Mouse (Mus musculus) liver, embryonic 11.5 days (tissue): Measurements from ENCODE around the gene Chrd. TPM values are rescaled to one million over a fixed set of nuclear protein-coding genes. Genes with fewer than 3 reads are reported as not detected.

Source experiments
- ATAC-seq: fragments of 200-750 bp; cut with Nextera tagmentation; replicated peaks from 2 replicates; pipeline ENCODE4 v1.8.0; 2017; ENCODE audit warnings: moderate number of reproducible peaks, mild to moderate bottlenecking, moderate TSS enrichment, moderate library complexity; ENCODE audit not compliant: low FRiP score
- DNase-seq: peaks from one replicate; pipeline ENCODE4 v3.0.0-alpha.2; 2017; ENCODE audit warnings: low spot score
- H3K27ac ChIP-seq: fragments of 300-500 bp; sonication (generic); 2 replicates; pipeline ENCODE4 v1.5.1; 2014; ENCODE audit warnings: mild to moderate bottlenecking, low read depth, low read length, control low read depth
- H3K27me3 ChIP-seq: fragments of 300-500 bp; sonication (generic); replicated peaks from 2 replicates; pipeline ENCODE4 v1.6.1; 2014; ENCODE audit warnings: low read length, mixed read lengths; ENCODE audit not compliant: control insufficient read depth, insufficient read depth
- H3K36me3 ChIP-seq: fragments of 300-500 bp; sonication (generic); 2 replicates; pipeline ENCODE4 v1.6.1; 2014; ENCODE audit warnings: mild to moderate bottlenecking, low read length, moderate library complexity, mixed read lengths; ENCODE audit not compliant: control insufficient read depth, insufficient read depth
- H3K4me1 ChIP-seq: fragments of 300-500 bp; sonication (generic); replicated peaks from 2 replicates; pipeline ENCODE4 v1.6.1; 2014; ENCODE audit warnings: low read length, mixed read lengths; ENCODE audit not compliant: control insufficient read depth, insufficient read depth
- H3K4me2 ChIP-seq: fragments of 300-500 bp; sonication (generic); 2 replicates; pipeline ENCODE4 v1.6.1; 2014; ENCODE audit warnings: mild to moderate bottlenecking, control low read depth, moderate library complexity
- H3K4me3 ChIP-seq: fragments of 300-500 bp; sonication (generic); 2 replicates; pipeline ENCODE4 v1.5.1; 2014; ENCODE audit warnings: low read depth, low read length, control low read depth
- H3K9ac ChIP-seq: fragments of 300-500 bp; sonication (generic); 2 replicates; pipeline ENCODE4 v1.6.1; 2014; ENCODE audit warnings: low read depth, low read length, control low read depth
- H3K9me3 ChIP-seq: fragments of 300-500 bp; sonication (generic); 2 replicates; pipeline ENCODE4 v1.6.1; 2016; ENCODE audit warnings: low read length, inconsistent platforms, mixed read lengths; ENCODE audit not compliant: control insufficient read depth
- WGBS: fragments of 180-500 bp; shearing (Covaris S2); extraction: QIAGEN DNeasy Blood & Tissue Kit; methylation state at CpG from one replicate; pipeline ENCODE4 v1.1.7; 2014; 5-methylcytosine and 5-hydroxymethylcytosine counted together
- polyA plus RNA-seq: library from polyadenylated mRNA; unstranded; fragments of >200 nt; fragmentation: Nextera tagmentation; extraction: Ambion mirVana; gene quantifications from 2 replicates; pipeline ENCODE4 v1.2.1, GENCODE M21; 2014

The Chrd gene
- polyA plus RNA-seq, 1 experiment from 2014 or later, result 0.93 TPM

- Histone ChIP-seq H3K27ac (no peak overlapping the region), H3K9me3 (no peaks in the 10 kb centered on the region), H3K36me3 (no peaks in the 10 kb centered on the region), H3K4me2 (no peak overlapping the region), H3K4me1 (peaks cover 3% of the 10 kb centered on the region; the same call in 1 of the 2 replicates), H3K9ac (no peak overlapping the region), H3K27me3 (peaks cover 56% of the 10 kb centered on the region), H3K4me3 (no peak overlapping the region)
- DNase-seq (no peak), ATAC-seq (no peak)
- 58% methylated on average over 5 of the region's 5 CpGs for WGBS
These were observed 2.7 kb downstream of the Chrd start for GRCm38 (mm10) chr16:20735651-20736050.

GRCm38 (mm10) chr16:20736168-20736567 is 3.2 kb downstream of the Chrd start:
- Histone ChIP-seq H3K4me1 (peaks cover 3% of the 10 kb centered on the region; the same call in 1 of the 2 replicates), H3K4me3 (no peak overlapping the region), H3K4me2 (no peak overlapping the region), H3K9me3 (no peaks in the 10 kb centered on the region), H3K36me3 (no peaks in the 10 kb centered on the region), H3K27ac (no peak overlapping the region), H3K27me3 (peaks cover 52% of the 10 kb centered on the region), H3K9ac (no peak overlapping the region)
- 76% methylated on average over 7 of the region's 7 CpGs for WGBS
- DNase-seq (no peak), ATAC-seq (no peak)

DNA sequence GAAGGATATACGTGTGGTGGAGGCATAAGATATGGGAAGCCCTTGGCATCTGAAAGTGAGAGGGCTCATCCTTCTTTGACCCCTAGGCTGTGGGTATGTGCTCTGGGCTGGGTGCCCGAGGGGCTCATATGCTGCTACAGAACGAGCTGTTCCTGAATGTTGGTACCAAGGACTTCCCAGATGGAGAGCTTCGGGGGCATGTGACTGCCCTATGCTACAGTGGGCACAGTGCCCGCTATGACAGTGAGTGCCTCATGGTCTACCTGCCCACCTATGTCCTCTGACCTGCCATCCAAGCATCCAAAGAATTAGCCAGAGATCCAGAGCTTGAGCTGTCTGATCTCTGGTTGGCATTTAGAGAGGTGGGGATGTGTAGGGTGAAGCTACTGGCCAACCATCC is 3.9 kb downstream of the Chrd start:
- H3K4me2 ChIP-seq, result no peak overlapping the region
- DNase-seq (no peak), ATAC-seq (no peak)
- H3K9me3 ChIP-seq, result no peaks in the 10 kb centered on the region
- 82% methylated on average over 5 of the region's 5 CpGs for WGBS
- no peak overlapping the region for H3K4me3 ChIP-seq
- peaks cover 1% of the 10 kb centered on the region; the same call in 1 of the 2 replicates for H3K4me1 ChIP-seq
- H3K9ac ChIP-seq, result no peak overlapping the region
- H3K36me3 ChIP-seq, result no peaks in the 10 kb centered on the region
- peaks cover 46% of the 10 kb centered on the region for H3K27me3 ChIP-seq
- H3K27ac ChIP-seq, result no peak overlapping the region

GRCm38 (mm10) chr16:20739845-20740244 is 6.9 kb downstream of the Chrd start:
- no peak overlapping the region for H3K27ac ChIP-seq
- no peaks in the 10 kb centered on the region for H3K9me3 ChIP-seq
- H3K9ac ChIP-seq, result no peak overlapping the region
- H3K4me3 ChIP-seq, result no peak overlapping the region
- no peaks in the 10 kb centered on the region for H3K4me1 ChIP-seq
- WGBS, result 76% methylated on average over 9 of the region's 9 CpGs
- H3K27me3 ChIP-seq, result peaks cover 16% of the 10 kb centered on the region
- H3K4me2 ChIP-seq, result no peak overlapping the region
- DNase-seq, result no peak
- no peak for ATAC-seq
- no peaks in the 10 kb centered on the region for H3K36me3 ChIP-seq

DNA sequence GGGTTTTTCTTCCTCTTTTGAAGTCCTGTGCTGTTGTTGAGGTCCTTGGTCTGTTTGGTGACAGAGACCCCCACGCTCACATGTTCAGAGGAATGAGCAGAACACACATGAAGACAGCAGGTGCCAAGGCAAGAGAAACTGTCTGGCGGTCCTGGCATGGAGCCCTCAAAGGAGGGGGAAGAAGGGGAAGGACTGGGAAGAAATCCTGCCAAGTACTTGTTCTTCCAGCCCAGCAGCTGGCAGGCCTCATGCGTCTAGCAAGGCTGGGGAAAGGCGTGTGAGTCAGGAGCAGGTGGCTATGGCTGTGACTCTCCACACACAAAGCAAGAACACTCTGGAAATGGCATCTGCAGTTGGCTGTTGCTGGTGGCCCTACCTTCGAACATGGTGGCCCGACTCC is 13.7 kb downstream of the Chrd start:
- no peak overlapping the region for H3K4me3 ChIP-seq
- no peaks in the 10 kb centered on the region for H3K9me3 ChIP-seq
- WGBS, result 75% methylated on average over 6 of the region's 6 CpGs
- no peaks in the 10 kb centered on the region for H3K4me1 ChIP-seq
- H3K36me3 ChIP-seq, result no peaks in the 10 kb centered on the region
- peaks cover 4% of the 10 kb centered on the region; the same call in 1 of the 2 replicates for H3K27me3 ChIP-seq
- ATAC-seq (no peak), DNase-seq (no peak)
- no peak overlapping the region for H3K27ac ChIP-seq
- H3K9ac ChIP-seq, result no peak overlapping the region
- no peak overlapping the region for H3K4me2 ChIP-seq

- ATAC-seq, result no peak
- no peaks in the 10 kb centered on the region for H3K36me3 ChIP-seq
- H3K27me3 ChIP-seq, result peaks cover 4% of the 10 kb centered on the region; the same call in 1 of the 2 replicates
- H3K4me1 ChIP-seq, result no peaks in the 10 kb centered on the region
- H3K9ac ChIP-seq, result no peak overlapping the region
- no peak overlapping the region for H3K4me2 ChIP-seq
- no peak for DNase-seq
- H3K27ac ChIP-seq, result no peak overlapping the region
- no peaks in the 10 kb centered on the region for H3K9me3 ChIP-seq
- H3K4me3 ChIP-seq, result no peak overlapping the region
- WGBS, result 60% methylated on average over 8 of the region's 8 CpGs
These were observed 17.6 kb downstream of the Chrd start for GRCm38 (mm10) chr16:20750518-20750917.

DNA sequence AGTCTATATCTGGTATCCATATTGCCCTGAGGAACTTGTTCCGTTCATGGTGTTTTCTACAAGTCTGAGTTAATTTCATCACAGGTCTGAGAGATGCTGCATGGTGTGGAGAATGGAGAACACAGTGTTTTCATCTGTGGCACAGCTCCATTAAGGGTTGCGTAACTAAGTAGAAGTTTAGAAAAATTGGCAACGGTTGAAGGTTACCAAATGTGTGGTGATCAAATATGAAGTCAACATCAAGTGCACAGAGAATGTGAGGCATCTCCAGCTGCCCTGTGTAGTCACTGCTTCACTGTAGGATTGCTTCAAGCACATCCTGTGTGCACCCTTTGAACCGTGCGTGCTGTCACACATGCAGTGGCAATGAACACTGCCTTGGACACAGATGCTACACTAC is 23.1 kb downstream of the Chrd start:
- no peaks in the 10 kb centered on the region for H3K27me3 ChIP-seq
- H3K4me3 ChIP-seq, result no peak overlapping the region
- no peaks in the 10 kb centered on the region for H3K36me3 ChIP-seq
- no peak overlapping the region for H3K27ac ChIP-seq
- no peaks in the 10 kb centered on the region for H3K4me1 ChIP-seq
- no peak overlapping the region for H3K9ac ChIP-seq
- no peak for DNase-seq
- no peaks in the 10 kb centered on the region for H3K9me3 ChIP-seq
- WGBS, result 85% methylated on average over 5 of the region's 5 CpGs
- no peak for ATAC-seq
- no peak overlapping the region for H3K4me2 ChIP-seq

DNA sequence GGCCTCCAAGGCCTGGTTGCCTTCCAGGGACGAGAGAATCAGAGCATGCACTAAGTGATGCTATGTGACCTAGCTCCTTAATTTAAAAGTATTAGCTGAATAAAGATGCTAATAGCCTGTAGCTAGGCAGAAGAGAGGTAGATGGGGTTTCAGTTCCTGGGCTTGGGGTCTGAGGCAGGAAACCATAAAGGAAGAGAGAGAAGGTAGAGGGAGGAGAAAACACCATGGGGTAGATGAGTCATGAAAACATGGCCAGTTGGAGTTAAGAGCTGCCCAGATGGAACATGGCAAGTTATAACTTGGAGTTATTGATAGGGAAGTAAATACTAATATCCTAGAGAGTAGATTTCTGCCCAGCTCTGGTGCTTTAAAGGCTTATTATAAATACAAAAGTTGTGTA is 24.5 kb downstream of the Chrd start:
- WGBS, result 65% methylated on average over 1 of the region's 1 CpGs
- no peaks in the 10 kb centered on the region for H3K9me3 ChIP-seq
- no peaks in the 10 kb centered on the region for H3K27me3 ChIP-seq
- no peaks in the 10 kb centered on the region for H3K36me3 ChIP-seq
- no peaks in the 10 kb centered on the region for H3K4me1 ChIP-seq
- no peak overlapping the region for H3K4me2 ChIP-seq
- no peak overlapping the region for H3K27ac ChIP-seq
- DNase-seq, result no peak
- H3K4me3 ChIP-seq, result no peak overlapping the region
- no peak overlapping the region for H3K9ac ChIP-seq
- ATAC-seq, result no peak

GRCm38 (mm10) chr16:20761681-20762080 is 28.8 kb downstream of the Chrd start:
- no peaks in the 10 kb centered on the region for H3K36me3 ChIP-seq
- no peaks in the 10 kb centered on the region for H3K27me3 ChIP-seq
- no peak overlapping the region for H3K4me3 ChIP-seq
- 9% methylated on average over 3 of the region's 3 CpGs for WGBS
- H3K4me1 ChIP-seq, result no peaks in the 10 kb centered on the region
- DNase-seq, result no peak
- ATAC-seq, result no peak
- H3K27ac ChIP-seq, result no peak overlapping the region
- no peak overlapping the region for H3K9ac ChIP-seq
- H3K9me3 ChIP-seq, result no peaks in the 10 kb centered on the region
- no peak overlapping the region for H3K4me2 ChIP-seq
